Mouse (Mus musculus) bone marrow, adult 2 months (tissue): ENCODE measurements around the gene Shisal1.

Experiments
- CTCF ChIP-seq: fragments of 200-500 bp; IDR thresholded peaks from 2 replicates; pipeline ENCODE4 v1.5.1; 2011; ENCODE audit warnings: low read length, control low read depth; ENCODE audit not compliant: control insufficient read depth, insufficient read depth
- POLR2A ChIP-seq: fragments of 200-500 bp; IDR thresholded peaks from 2 replicates; pipeline ENCODE4 v1.6.1; 2011; ENCODE audit warnings: low read depth, mild to moderate bottlenecking, control low read depth, low read length, borderline replicate concordance; ENCODE audit not compliant: control insufficient read depth

GRCm38 (mm10) chr15:84450441-84451183, 3.7 kb upstream of the Shisal1 start:
- TF ChIP-seq POLR2A (no peak), CTCF (no peak)
